Mouse (Mus musculus) neural tube, embryonic 15.5 days (tissue): ENCODE results near the gene Zfp59. TPM values are rescaled to one million over a fixed set of nuclear protein-coding genes. Genes with fewer than 3 reads are reported as not detected.

ENCODE experiments used
- ATAC-seq: fragments of 200-750 bp; cut with Nextera tagmentation; 2 replicates; pipeline ENCODE4 v1.8.0; 2017; ENCODE audit warnings: mild to moderate bottlenecking, moderate TSS enrichment, moderate library complexity; ENCODE audit not compliant: low FRiP score
- H3K27ac ChIP-seq: fragments of 300-500 bp; sonication (generic); replicated peaks from 2 replicates; pipeline ENCODE4 v1.5.1; 2015; ENCODE audit warnings: mild to moderate bottlenecking, inconsistent platforms
- H3K27me3 ChIP-seq: fragments of 300-500 bp; sonication (generic); replicated peaks from 2 replicates; pipeline ENCODE4 v1.6.1; 2015; ENCODE audit warnings: inconsistent platforms
- H3K36me3 ChIP-seq: fragments of 300-500 bp; sonication (generic); 2 replicates; pipeline ENCODE4 v1.6.1; 2015; ENCODE audit warnings: inconsistent platforms
- H3K4me1 ChIP-seq: fragments of 300-500 bp; sonication (generic); 2 replicates; pipeline ENCODE4 v1.6.1; 2015; ENCODE audit warnings: inconsistent platforms
- H3K4me2 ChIP-seq: fragments of 300-500 bp; sonication (generic); 2 replicates; pipeline ENCODE4 v1.6.1; 2015; ENCODE audit warnings: inconsistent platforms, mild to moderate bottlenecking, moderate library complexity
- H3K4me3 ChIP-seq: fragments of 300-500 bp; sonication (generic); replicated peaks from 2 replicates; pipeline ENCODE4 v1.5.1; 2015; ENCODE audit warnings: mild to moderate bottlenecking, inconsistent platforms
- H3K9ac ChIP-seq: fragments of 300-500 bp; sonication (generic); replicated peaks from 2 replicates; pipeline ENCODE4 v1.6.1; 2015; ENCODE audit warnings: mild to moderate bottlenecking, inconsistent platforms
- H3K9me3 ChIP-seq: fragments of 300-500 bp; sonication (generic); replicated peaks from 2 replicates; pipeline ENCODE4 v1.6.1; 2016; ENCODE audit warnings: inconsistent platforms
- WGBS: fragments of 180-500 bp; shearing (Covaris S2); methylation state at CpG from one replicate; pipeline ENCODE4 v1.1.7; 2015; ENCODE audit warnings: mixed read lengths; 5-methylcytosine and 5-hydroxymethylcytosine counted together
- polyA plus RNA-seq: library from polyadenylated mRNA; unstranded; fragments of >200 nt; fragmentation: Nextera tagmentation; extraction: Ambion mirVana; gene quantifications from 2 replicates; pipeline ENCODE4 v1.2.1, GENCODE M21; 2015

The Zfp59 gene
- polyA plus RNA-seq, 1 experiment from 2014 or later, result 9.0 TPM

GRCm38 (mm10) chr7:27905061-27905848 lies 66.8 kb downstream of the Zfp59 start:
- Histone ChIP-seq H3K9me3 (no peaks in the 10 kb centered on the region; the same call in 1 of the 2 replicates), H3K9ac (no peak overlapping the region), H3K4me3 (no peak overlapping the region), H3K36me3 (peaks cover 38% of the 10 kb centered on the region), H3K4me2 (no peak overlapping the region), H3K27ac (no peak overlapping the region), H3K4me1 (no peaks in the 10 kb centered on the region), H3K27me3 (no peaks in the 10 kb centered on the region)
- 82% methylated on average over 11 of the region's 11 CpGs for WGBS
- ATAC-seq, result no peak

Other genes with a start within 250 kb of the Zfp59 start
- gene Akt2, start 247.1 kb upstream of the Zfp59 start, polyA plus RNA-seq, result 52.0 and 59.7 TPM in 2 replicates
- gene Ttc9b, start 184.7 kb upstream of the Zfp59 start, polyA plus RNA-seq, result 78.0 and 99.5 TPM in 2 replicates
- 15.3 and 21.0 TPM in 2 replicates for gene Map3k10, start 164.0 kb upstream of the Zfp59 start, polyA plus RNA-seq
- 10.1 and 10.7 TPM in 2 replicates for gene Zfp607b, start 149.3 kb upstream of the Zfp59 start, polyA plus RNA-seq
- 81.5 and 89.4 TPM in 2 replicates for gene Zfp60, start 107.2 kb upstream of the Zfp59 start, polyA plus RNA-seq
- 2.0 and 2.1 TPM in 2 replicates for gene Zfp626, start 31.4 kb upstream of the Zfp59 start, polyA plus RNA-seq
- 1.1 and 1.8 TPM in 2 replicates for gene Zfp607a, start 18.9 kb downstream of the Zfp59 start, polyA plus RNA-seq
- gene Zfp974, start 90.9 kb downstream of the Zfp59 start, polyA plus RNA-seq, result 11.3 and 12.4 TPM in 2 replicates
- gene Zfp780b, start 140.6 kb downstream of the Zfp59 start, polyA plus RNA-seq, result 31.5 and 33.0 TPM in 2 replicates
- 4.5 and 5.1 TPM in 2 replicates for gene Zfp850, start 175.5 kb downstream of the Zfp59 start, polyA plus RNA-seq
- 275 and 280 TPM in 2 replicates for gene Psmc4, start 211.5 kb downstream of the Zfp59 start, polyA plus RNA-seq
- gene Fcgbp, start 232.6 kb downstream of the Zfp59 start, polyA plus RNA-seq, result 0.75 and 3.0 TPM in 2 replicates